Mouse (Mus musculus): Measurements from ENCODE around the gene Svs4. TPM values are rescaled to one million over a fixed set of nuclear protein-coding genes. Genes with fewer than 3 reads are reported as not detected.

Svs4 gene
- total RNA-seq, 1 experiment = not detected

- no peak for TF ChIP-seq HCFC1 (IDR thresholded peaks at IDR 0.05; ENCODE audit: borderline replicate concordance, insufficient read depth, low read length)
- in situ Hi-C loops (cut with MboI; ENCODE audit: low sequenced_read_pairs in 2 of 2, unreplicated experiment in 2 of 2) = no loop called here
- H3K27ac ChIP-seq (ENCODE audit: insufficient read depth, low read depth, low read length, poor library complexity, severe bottlenecking) = no peak within 1 kb of the TSS
- no peak within 1 kb of the TSS for H3K9ac ChIP-seq (ENCODE audit: insufficient read depth, low read depth, low read length, poor library complexity, severe bottlenecking)
- no peak within 1 kb of the TSS for H3K4me3 ChIP-seq (ENCODE audit: insufficient read depth in 1 of 2, low read depth in 1 of 2, low read length in 2 of 2, poor library complexity in 1 of 2, severe bottlenecking in 1 of 2)
- no peaks in the 10 kb centered on the region for H3K36me3 ChIP-seq (ENCODE audit: control insufficient read depth, insufficient read depth, low read length, poor library complexity, severe bottlenecking)
- no peak for DNase-seq (ENCODE audit: low read depth, low spot score)
- H3K4me1 ChIP-seq (ENCODE audit: control insufficient read depth in 2 of 2, insufficient read depth in 2 of 2, low read length in 2 of 2, poor library complexity in 1 of 2) = no peaks in the 10 kb centered on the region
- H3K9me3 ChIP-seq (ENCODE audit: control insufficient read depth, insufficient read depth, low read depth, low read length) = no peaks in the 10 kb centered on the region
Measured at GRCm38 (mm10) chr2:164238366-164238765, 39.9 kb downstream of the Svs4 start, which contains the start of gene Svs2. Gene Svs2, minus strand, starts transcription at chr2:164238466.

DNA sequence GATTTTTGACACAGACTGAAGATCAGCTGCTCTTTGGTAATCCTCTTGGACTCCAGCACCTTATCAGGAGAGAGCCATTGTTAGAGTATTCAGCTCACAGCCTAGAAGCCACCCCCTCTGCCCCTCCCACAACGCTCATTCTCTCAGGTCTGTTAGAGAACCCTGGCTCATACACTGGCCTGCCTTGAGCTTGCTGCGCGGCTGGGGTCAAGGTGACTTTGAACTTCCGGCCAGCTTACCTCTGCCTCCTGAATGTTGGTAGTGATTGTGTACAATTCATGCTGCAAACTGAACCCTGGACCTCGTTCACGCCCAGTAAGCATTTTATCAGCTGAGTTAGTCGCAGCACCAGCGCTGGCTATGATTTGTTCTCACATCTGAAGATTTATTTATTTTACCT is 45.6 kb downstream of the Svs4 start:
- DNase-seq (ENCODE audit: low read depth, low spot score) = peak; percentile 17
- Histone ChIP-seq H3K4me1 (ENCODE audit: control insufficient read depth in 2 of 2, insufficient read depth in 2 of 2, low read length in 2 of 2, poor library complexity in 1 of 2) (peaks cover 0 to 2% of the 10 kb centered on the region in 2 experiments; a peak in 1 of 4 replicates), H3K27ac (ENCODE audit: insufficient read depth, low read depth, low read length, poor library complexity, severe bottlenecking) (no peak overlapping the region), H3K36me3 (ENCODE audit: control insufficient read depth, insufficient read depth, low read length, poor library complexity, severe bottlenecking) (no peaks in the 10 kb centered on the region), H3K9ac (ENCODE audit: insufficient read depth, low read depth, low read length, poor library complexity, severe bottlenecking) (no peak overlapping the region), H3K4me3 (ENCODE audit: insufficient read depth in 1 of 2, low read depth in 1 of 2, low read length in 2 of 2, poor library complexity in 1 of 2, severe bottlenecking in 1 of 2) (no peak overlapping the region), H3K9me3 (ENCODE audit: control insufficient read depth, insufficient read depth, low read depth, low read length) (no peaks in the 10 kb centered on the region)
- in situ Hi-C loops (cut with MboI; ENCODE audit: low sequenced_read_pairs in 2 of 2, unreplicated experiment in 2 of 2) = no loop called here
- TF ChIP-seq CHD2 (IDR thresholded peaks at IDR 0.05; ENCODE audit: low read depth, low read length) = no peak
- TF ChIP-seq HCFC1 (IDR thresholded peaks at IDR 0.05; ENCODE audit: borderline replicate concordance, insufficient read depth, low read length) = no peak
- no peak for TF ChIP-seq ZC3H11A (IDR thresholded peaks at IDR 0.05; ENCODE audit: borderline replicate concordance, low read depth, low read length)
- no peak for TF ChIP-seq ZNF384 (IDR thresholded peaks at IDR 0.05; ENCODE audit: low read depth, low read length)
- no peak for TF ChIP-seq MAFK (IDR thresholded peaks at IDR 0.05; ENCODE audit: insufficient read depth, low read depth, low read length)

- peaks cover 0 to 2% of the 10 kb centered on the region in 2 experiments; a peak in 1 of 4 replicates for H3K4me1 ChIP-seq (ENCODE audit: control insufficient read depth in 2 of 2, insufficient read depth in 2 of 2, low read length in 2 of 2, poor library complexity in 1 of 2)
- no peaks in the 10 kb centered on the region for H3K9me3 ChIP-seq (ENCODE audit: control insufficient read depth, insufficient read depth, low read depth, low read length)
- TF ChIP-seq HCFC1 (IDR thresholded peaks at IDR 0.05; ENCODE audit: borderline replicate concordance, insufficient read depth, low read length) = no peak
- TF ChIP-seq MAFK (IDR thresholded peaks at IDR 0.05; ENCODE audit: insufficient read depth, low read depth, low read length) = no peak
- TF ChIP-seq ZC3H11A (IDR thresholded peaks at IDR 0.05; ENCODE audit: borderline replicate concordance, low read depth, low read length) = no peak
- no peak for TF ChIP-seq ZNF384 (IDR thresholded peaks at IDR 0.05; ENCODE audit: low read depth, low read length)
- TF ChIP-seq CHD2 (IDR thresholded peaks at IDR 0.05; ENCODE audit: low read depth, low read length) = no peak
- DNase-seq (ENCODE audit: low read depth, low spot score) = no peak
- H3K9ac ChIP-seq (ENCODE audit: insufficient read depth, low read depth, low read length, poor library complexity, severe bottlenecking) = no peak overlapping the region
- no peaks in the 10 kb centered on the region for H3K36me3 ChIP-seq (ENCODE audit: control insufficient read depth, insufficient read depth, low read length, poor library complexity, severe bottlenecking)
- H3K27ac ChIP-seq (ENCODE audit: insufficient read depth, low read depth, low read length, poor library complexity, severe bottlenecking) = no peak overlapping the region; the same call in 1 of the 2 replicates
- H3K4me3 ChIP-seq (ENCODE audit: insufficient read depth in 1 of 2, low read depth in 1 of 2, low read length in 2 of 2, poor library complexity in 1 of 2, severe bottlenecking in 1 of 2) = no peak overlapping the region
- in situ Hi-C loops (cut with MboI; ENCODE audit: low sequenced_read_pairs in 2 of 2, unreplicated experiment in 2 of 2) = no loop called here
Measured at GRCm38 (mm10) chr2:164228361-164229070, 49.7 kb downstream of the Svs4 start.

Other genes starting within 250 kb of the Svs4 start
- 51.1 and 58.5 TPM in 2 replicates for gene Stk4, start 208.1 kb downstream of the Svs4 start, total RNA-seq (2012; rRNA removed)
- 40.8 and 41.5 TPM in 2 replicates for gene Tomm34, start 207.3 kb downstream of the Svs4 start, total RNA-seq (2012; rRNA removed)
- gene Kcns1, start 107.3 kb downstream of the Svs4 start, total RNA-seq (2012; rRNA removed) = 0.80 and 0.90 TPM in 2 replicates
- gene Wfdc5, start 95.7 kb downstream of the Svs4 start, total RNA-seq (2012; rRNA removed) = not detected in 2 replicates
- gene Wfdc12, start 87.9 kb downstream of the Svs4 start, total RNA-seq (2012; rRNA removed) = not detected in 2 replicates
- 4.4 and 11.9 TPM in 2 replicates for gene Wfdc15a, start 78.3 kb downstream of the Svs4 start, total RNA-seq (2012; rRNA removed)
- not detected in 2 replicates for gene Wfdc15b, start 56.8 kb downstream of the Svs4 start, total RNA-seq (2012; rRNA removed)
- not detected in 2 replicates for gene Svs2, start 40.0 kb downstream of the Svs4 start, total RNA-seq (2012; rRNA removed)
- gene Svs3b, start 21.8 kb downstream of the Svs4 start, total RNA-seq (2012; rRNA removed) = not detected in 2 replicates
- not detected in 2 replicates for gene Svs3a, start 10.8 kb upstream of the Svs4 start, total RNA-seq (2012; rRNA removed)
- not detected in 2 replicates for gene Svs6, start 38.3 kb upstream of the Svs4 start, total RNA-seq (2012; rRNA removed)
- gene Svs5, start 54.3 kb upstream of the Svs4 start, total RNA-seq (2012; rRNA removed) = not detected in 2 replicates
- gene Slpi, start 110.6 kb upstream of the Svs4 start, total RNA-seq (2012; rRNA removed) = not detected in 2 replicates
- 0.04 TPM in 1 of 2 replicates, not detected in the other for gene Rbpjl, start 124.7 kb upstream of the Svs4 start, total RNA-seq (2012; rRNA removed)
- gene Matn4, start 126.7 kb upstream of the Svs4 start, total RNA-seq (2012; rRNA removed) = 1.7 and 2.3 TPM in 2 replicates
- 102 and 172 TPM in 2 replicates for gene Sdc4, start 165.4 kb upstream of the Svs4 start, total RNA-seq (2012; rRNA removed)
- 47.6 and 51.1 TPM in 2 replicates for gene Sys1, start 178.5 kb upstream of the Svs4 start, total RNA-seq (2012; rRNA removed)
- 2.1 TPM in 1 of 2 replicates, not detected in the other for gene Gm20458, start 182.5 kb upstream of the Svs4 start, total RNA-seq (2012; rRNA removed)
- gene Trp53tg5, start 195.3 kb upstream of the Svs4 start, total RNA-seq (2012; rRNA removed) = 0.22 and 0.26 TPM in 2 replicates
- gene Dbndd2, start 207.6 kb upstream of the Svs4 start, total RNA-seq (2012; rRNA removed) = 2.9 and 4.2 TPM in 2 replicates
- 57.2 and 97.3 TPM in 2 replicates for gene Pigt, start 219.1 kb upstream of the Svs4 start, total RNA-seq (2012; rRNA removed)